Mouse (Mus musculus) intestine, embryonic 15.5 days (tissue): ENCODE measurements around the gene Nmur1. TPM values are rescaled to one million over a fixed set of nuclear protein-coding genes. Genes with fewer than 3 reads are reported as not detected.

ENCODE experiments used
- ATAC-seq: fragments of 200-750 bp; cut with Nextera tagmentation; 2 replicates; pipeline ENCODE4 v1.8.0; 2017; ENCODE audit warnings: moderate TSS enrichment, moderate library complexity
- H3K27ac ChIP-seq: fragments of 300-500 bp; sonication (generic); 2 replicates; pipeline ENCODE4 v1.5.1; 2015; ENCODE audit warnings: mild to moderate bottlenecking, inconsistent platforms
- H3K27me3 ChIP-seq: fragments of 300-500 bp; sonication (generic); replicated peaks from 2 replicates; pipeline ENCODE4 v1.6.1; 2015; ENCODE audit warnings: inconsistent platforms
- H3K36me3 ChIP-seq: fragments of 300-500 bp; sonication (generic); 2 replicates; pipeline ENCODE4 v1.6.1; 2015; ENCODE audit warnings: inconsistent platforms
- H3K4me1 ChIP-seq: fragments of 300-500 bp; sonication (generic); replicated peaks from 2 replicates; pipeline ENCODE4 v1.6.1; 2015; ENCODE audit warnings: inconsistent platforms
- H3K4me2 ChIP-seq: fragments of 300-500 bp; sonication (generic); replicated peaks from 2 replicates; pipeline ENCODE4 v1.6.1; 2015; ENCODE audit warnings: mild to moderate bottlenecking, inconsistent platforms
- H3K4me3 ChIP-seq: fragments of 300-500 bp; sonication (generic); replicated peaks from 2 replicates; pipeline ENCODE4 v1.5.1; 2015; ENCODE audit warnings: inconsistent platforms
- H3K9ac ChIP-seq: fragments of 300-500 bp; sonication (generic); 2 replicates; pipeline ENCODE4 v1.6.1; 2015; ENCODE audit warnings: inconsistent platforms
- H3K9me3 ChIP-seq: fragments of 300-500 bp; sonication (generic); 2 replicates; pipeline ENCODE4 v1.6.1; 2016; ENCODE audit warnings: inconsistent platforms
- WGBS: fragments of 180-500 bp; shearing (Covaris S2); methylation state at CpG from one replicate; pipeline ENCODE4 v1.1.7; 2015; 5-methylcytosine and 5-hydroxymethylcytosine counted together
- polyA plus RNA-seq: library from polyadenylated mRNA; unstranded; fragments of >200 nt; fragmentation: Nextera tagmentation; extraction: Ambion mirVana; gene quantifications from 2 replicates; pipeline ENCODE4 v1.2.1, GENCODE M21; 2015

Gene Nmur1
- polyA plus RNA-seq, 1 experiment from 2014 or later: 0.36 TPM

DNA sequence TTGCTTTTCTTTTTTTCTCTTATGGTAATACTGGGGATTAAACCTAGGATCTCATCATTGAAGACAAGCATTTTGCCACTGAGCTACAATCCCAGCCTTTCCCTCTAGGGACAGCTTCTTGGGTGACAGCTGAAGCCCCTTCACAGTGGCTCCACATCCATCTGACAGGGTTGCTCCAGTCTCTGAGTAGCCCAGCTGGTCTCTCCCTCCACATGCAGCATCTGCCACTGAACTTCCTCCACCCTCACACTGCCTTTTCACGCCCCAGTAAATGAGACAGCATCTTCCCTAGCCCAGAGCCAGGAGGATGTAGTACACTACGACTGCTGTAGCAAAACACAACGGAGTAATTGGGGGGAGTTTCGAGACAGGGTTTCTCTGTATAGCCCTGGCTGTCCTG, 57.9 kb downstream of the Nmur1 start:
- WGBS: 73% methylated on average over 4 of the region's 4 CpGs
- Histone ChIP-seq H3K9me3 (no peaks in the 10 kb centered on the region), H3K4me1 (no peaks in the 10 kb centered on the region), H3K36me3 (no peaks in the 10 kb centered on the region), H3K27me3 (no peaks in the 10 kb centered on the region), H3K4me3 (no peak overlapping the region), H3K4me2 (no peak overlapping the region), H3K9ac (no peak overlapping the region), H3K27ac (no peak overlapping the region)
- ATAC-seq: no peak

DNA sequence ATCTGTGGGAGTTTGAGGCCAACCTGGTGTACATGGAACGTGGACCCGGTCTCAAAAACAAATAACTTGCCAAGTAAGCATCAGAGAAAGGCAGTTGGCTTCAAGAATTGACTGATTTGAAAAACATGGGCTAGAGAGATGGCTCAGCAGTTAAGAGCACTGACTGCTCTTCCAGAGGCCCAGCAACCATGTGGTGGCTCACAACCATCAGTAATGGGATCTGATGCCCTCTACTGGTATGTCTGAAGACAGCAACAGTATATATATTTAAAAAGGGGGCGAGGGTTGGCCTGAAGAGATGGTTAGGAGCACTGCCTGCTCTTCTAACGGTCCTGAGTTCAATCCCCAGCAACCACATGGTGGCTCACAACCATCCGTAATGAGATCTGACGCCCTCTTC, 62.4 kb downstream of the Nmur1 start:
- no peak for ATAC-seq
- no peak overlapping the region for H3K9ac ChIP-seq
- no peaks in the 10 kb centered on the region for H3K9me3 ChIP-seq
- WGBS: 20% methylated on average over 6 of the region's 6 CpGs
- H3K36me3 ChIP-seq: no peaks in the 10 kb centered on the region
- no peak overlapping the region for H3K4me3 ChIP-seq
- H3K4me2 ChIP-seq: no peak overlapping the region
- no peak overlapping the region for H3K27ac ChIP-seq
- H3K4me1 ChIP-seq: 0 out of 2 replicates have a peak, but pooled peaks cover 9% of the 10 kb centered on the region
- no peaks in the 10 kb centered on the region for H3K27me3 ChIP-seq

DNA sequence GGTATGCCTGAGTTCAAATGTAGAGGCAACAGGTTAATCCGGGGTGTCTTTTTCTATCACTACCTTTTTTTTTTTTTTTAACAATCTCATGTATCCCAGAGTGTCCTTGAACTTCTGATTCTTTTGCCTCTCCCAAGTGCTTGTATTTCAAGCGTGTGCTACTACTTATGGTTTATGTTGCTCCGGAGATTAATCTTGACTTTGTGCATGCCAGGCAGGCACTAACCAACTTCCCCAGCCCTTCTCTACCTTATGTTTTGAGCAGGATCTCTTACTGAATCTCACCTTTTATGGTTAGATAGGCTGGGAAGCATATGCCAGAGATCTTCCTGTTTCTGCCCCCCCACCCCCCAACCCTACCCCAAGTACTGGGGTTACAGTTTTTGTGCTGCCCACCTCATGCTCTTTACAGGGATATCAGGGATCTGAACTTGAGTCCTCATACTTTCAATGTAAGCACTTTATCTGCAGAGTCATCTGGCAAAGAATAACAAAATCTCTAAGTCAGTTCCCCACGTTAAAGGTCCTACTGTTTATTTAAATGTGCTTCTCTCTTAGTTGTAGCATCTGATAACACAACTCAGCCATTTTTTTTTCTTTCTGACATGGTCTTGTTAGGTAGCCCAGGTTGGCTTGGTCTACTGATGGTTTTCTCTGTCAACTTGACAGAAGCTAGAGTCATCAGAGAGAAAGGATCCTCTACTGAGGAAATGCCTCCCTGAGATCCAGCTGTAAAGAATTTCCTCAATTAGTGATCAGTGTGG, 64.0 kb downstream of the Nmur1 start:
- ATAC-seq: no peak
- H3K4me1 ChIP-seq: peaks cover 11% of the 10 kb centered on the region
- no peaks in the 10 kb centered on the region for H3K9me3 ChIP-seq
- 74% methylated on average over 4 of the region's 4 CpGs for WGBS
- H3K36me3 ChIP-seq: peaks cover 2% of the 10 kb centered on the region
- no peak overlapping the region for H3K4me2 ChIP-seq
- H3K27me3 ChIP-seq: no peaks in the 10 kb centered on the region
- no peak overlapping the region for H3K9ac ChIP-seq
- H3K27ac ChIP-seq: no peak overlapping the region
- H3K4me3 ChIP-seq: no peak overlapping the region

DNA sequence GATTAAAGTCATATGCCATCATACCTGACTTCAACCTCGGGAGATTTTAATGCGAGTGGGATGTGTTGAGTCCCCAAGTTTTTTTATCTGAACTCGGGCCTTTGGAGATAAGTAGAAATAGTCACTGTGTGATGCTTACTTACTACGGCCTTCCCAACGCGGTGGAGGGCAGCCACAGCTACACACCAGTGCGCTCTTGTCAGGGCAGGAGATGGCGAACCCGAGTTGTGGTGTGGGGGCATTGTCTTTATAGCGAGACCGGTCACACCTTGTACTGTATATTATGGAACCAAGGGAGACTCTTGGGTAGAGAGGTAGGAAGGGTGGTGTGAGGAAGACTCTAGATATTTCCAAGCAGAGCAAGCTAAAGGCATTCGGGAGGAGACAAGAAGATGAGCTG, 65.6 kb downstream of the Nmur1 start:
- no peaks in the 10 kb centered on the region for H3K9me3 ChIP-seq
- H3K4me1 ChIP-seq: peaks cover 16% of the 10 kb centered on the region
- no peak overlapping the region; the same call in 1 of the 2 replicates for H3K27ac ChIP-seq
- H3K4me3 ChIP-seq: peak overlapping the region; percentile 68
- H3K36me3 ChIP-seq: peaks cover 10% of the 10 kb centered on the region
- ATAC-seq: no peak
- H3K9ac ChIP-seq: peak overlapping the region; percentile 90
- H3K4me2 ChIP-seq: peak overlapping the region; percentile 69
- H3K27me3 ChIP-seq: no peaks in the 10 kb centered on the region
- 16% methylated on average over 12 of the region's 12 CpGs for WGBS

DNA sequence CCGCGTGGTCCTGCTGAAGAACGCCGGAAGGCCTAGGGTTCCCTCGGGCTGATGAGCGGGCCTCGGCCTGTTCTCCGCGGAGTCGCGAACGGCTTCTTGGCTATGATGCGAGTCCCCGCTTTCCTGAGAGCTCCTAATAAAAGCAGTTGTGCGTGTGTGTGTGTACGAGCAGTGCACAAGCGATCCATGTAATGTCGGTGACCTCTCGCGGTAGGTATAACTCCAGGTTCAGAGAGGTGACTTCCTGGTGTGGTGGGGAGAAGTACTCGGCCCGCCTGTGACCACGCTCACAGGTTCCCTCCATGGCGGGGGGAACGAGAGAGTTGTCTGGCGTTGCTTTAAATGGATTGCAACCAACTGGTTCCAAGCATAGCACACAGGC, 66.2 kb downstream of the Nmur1 start:
- ATAC-seq: peak; percentile 63
- Histone ChIP-seq H3K9ac (peak overlapping the region; percentile 90), H3K4me3 (peak overlapping the region; percentile 68), H3K4me1 (peaks cover 16% of the 10 kb centered on the region), H3K36me3 (peaks cover 15% of the 10 kb centered on the region), H3K9me3 (no peaks in the 10 kb centered on the region), H3K27me3 (no peaks in the 10 kb centered on the region), H3K4me2 (peak overlapping the region; percentile 69), H3K27ac (peak overlapping the region; percentile 81)
- WGBS: under 1% methylated on average over 26 of the region's 26 CpGs

DNA sequence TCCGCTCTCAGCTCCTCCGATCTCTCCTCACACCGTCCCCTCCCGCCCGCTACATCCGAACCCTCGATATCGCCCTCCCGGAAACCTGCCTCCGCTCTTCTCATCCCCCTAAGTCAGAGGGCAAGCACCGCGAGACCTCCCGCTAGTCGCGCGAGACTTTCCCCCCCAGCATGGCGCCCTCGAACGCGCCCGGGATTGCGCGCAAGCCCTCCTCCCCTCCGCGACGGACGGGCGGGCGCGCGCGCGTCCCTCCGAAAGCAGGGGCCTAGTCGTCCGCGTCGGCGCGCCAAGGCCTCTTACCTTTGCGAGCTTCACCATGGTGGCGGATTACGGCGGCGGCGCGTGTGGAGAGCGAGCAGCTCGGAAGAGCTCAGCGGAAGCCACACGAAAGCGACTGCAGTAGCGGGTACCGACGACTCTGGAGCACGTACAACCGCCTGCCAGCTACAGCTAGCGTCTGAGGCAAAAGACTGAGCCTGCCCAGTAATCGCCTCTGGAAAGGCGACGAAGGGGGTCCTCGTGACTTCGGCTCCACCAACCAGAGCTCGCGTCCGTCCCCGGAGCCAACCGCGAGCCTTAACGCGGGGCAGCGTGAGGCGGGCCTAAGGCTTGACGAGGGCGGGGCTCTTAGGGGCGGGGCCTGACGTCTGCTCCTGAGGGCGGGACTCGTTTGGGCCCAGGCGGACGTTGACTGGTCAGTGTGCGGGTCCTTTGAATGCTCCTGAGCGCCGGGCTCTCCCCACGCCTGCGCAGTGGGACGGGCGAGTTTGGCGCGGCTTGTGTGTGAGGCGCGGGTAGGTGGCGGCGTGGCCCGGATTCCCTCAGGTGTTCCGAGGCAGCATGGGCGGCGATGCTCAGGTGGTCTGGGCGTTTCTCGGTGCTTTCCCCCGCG, 66.9 kb downstream of the Nmur1 start, which contains the start of gene Ncl:
Gene Ncl, minus strand, starts transcription at position 495 of the 892 bp plus-strand sequence.
- H3K27ac ChIP-seq: peak within 1 kb of the TSS; percentile 97
- H3K4me2 ChIP-seq: peak within 1 kb of the TSS; percentile 69
- H3K4me3 ChIP-seq: peak within 1 kb of the TSS; percentile 68
- peaks cover 18% of the 10 kb centered on the region for H3K36me3 ChIP-seq
- peaks cover 16% of the 10 kb centered on the region for H3K4me1 ChIP-seq
- H3K27me3 ChIP-seq: no peaks in the 10 kb centered on the region
- ATAC-seq: peak; percentile 98
- under 1% methylated on average over 102 of the region's 102 CpGs for WGBS
- H3K9ac ChIP-seq: peak within 1 kb of the TSS; percentile 90
- no peaks in the 10 kb centered on the region for H3K9me3 ChIP-seq

DNA sequence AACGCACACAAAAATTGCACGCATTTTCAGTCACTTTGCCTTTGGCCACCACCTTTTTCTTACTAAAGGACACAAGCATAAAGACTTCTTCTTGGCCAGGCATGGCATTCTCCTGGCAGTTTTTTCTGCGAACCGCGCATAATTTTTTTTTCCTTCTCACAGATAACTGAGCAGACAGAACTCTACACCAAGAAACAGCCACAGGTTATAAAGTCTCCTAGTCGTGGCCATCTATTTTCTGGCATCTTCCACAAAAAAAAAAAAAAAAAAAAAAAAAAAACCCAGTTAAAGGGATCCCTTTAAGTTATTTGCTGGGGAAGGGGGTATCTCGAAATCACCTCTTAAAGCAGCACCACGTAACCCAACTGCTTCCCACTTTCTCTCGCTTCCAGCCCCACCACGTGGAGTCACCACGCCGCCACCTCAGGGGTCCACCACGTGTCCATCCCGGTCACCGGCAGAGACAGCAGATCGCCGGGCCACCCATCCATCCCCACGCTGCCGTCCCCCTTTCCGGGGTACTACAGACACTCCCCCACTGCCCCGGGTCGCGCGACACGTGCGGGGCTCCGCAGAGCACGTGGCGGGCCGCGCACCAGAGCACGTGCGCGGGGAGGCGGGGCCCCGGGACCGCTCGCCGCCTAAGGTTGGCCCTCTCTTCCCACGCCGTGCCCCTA, 67.7 kb downstream of the Nmur1 start:
- peak overlapping the region; percentile 68 for H3K4me2 ChIP-seq
- H3K4me1 ChIP-seq: peaks cover 16% of the 10 kb centered on the region
- peak overlapping the region; percentile 97 for H3K27ac ChIP-seq
- under 1% methylated on average over 41 of the region's 41 CpGs for WGBS
- ATAC-seq: no peak; the same call in 1 of the 2 replicates
- no peaks in the 10 kb centered on the region for H3K27me3 ChIP-seq
- no peaks in the 10 kb centered on the region for H3K9me3 ChIP-seq
- H3K36me3 ChIP-seq: peaks cover 18% of the 10 kb centered on the region
- peak overlapping the region; percentile 84 for H3K9ac ChIP-seq
- peak overlapping the region; percentile 68 for H3K4me3 ChIP-seq

DNA sequence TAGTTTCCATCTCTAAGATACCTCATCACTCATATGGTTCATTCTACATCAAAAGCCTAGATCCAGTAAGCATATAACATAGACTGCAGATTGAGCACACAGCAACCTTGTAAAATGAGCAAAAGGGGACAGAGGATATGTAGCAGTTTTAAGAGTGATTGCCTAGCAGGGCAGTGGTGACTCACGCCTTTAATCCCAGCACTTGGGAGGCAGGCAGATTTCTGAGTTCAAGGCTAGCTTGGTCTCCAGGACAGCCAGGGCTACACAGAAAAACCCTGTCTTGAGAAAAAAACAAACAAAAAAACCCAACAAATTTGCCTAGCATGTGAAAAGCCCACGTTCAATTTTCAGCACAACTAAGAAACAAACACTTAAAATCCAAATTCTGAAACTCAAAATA, 71.8 kb downstream of the Nmur1 start:
- Histone ChIP-seq H3K4me1 (peaks cover 7% of the 10 kb centered on the region), H3K9me3 (no peaks in the 10 kb centered on the region), H3K4me3 (no peak overlapping the region), H3K9ac (no peak overlapping the region), H3K27ac (no peak overlapping the region), H3K27me3 (no peaks in the 10 kb centered on the region), H3K36me3 (peaks cover 40% of the 10 kb centered on the region), H3K4me2 (no peak overlapping the region)
- no peak for ATAC-seq
- 82% methylated on average over 2 of the region's 2 CpGs for WGBS

DNA sequence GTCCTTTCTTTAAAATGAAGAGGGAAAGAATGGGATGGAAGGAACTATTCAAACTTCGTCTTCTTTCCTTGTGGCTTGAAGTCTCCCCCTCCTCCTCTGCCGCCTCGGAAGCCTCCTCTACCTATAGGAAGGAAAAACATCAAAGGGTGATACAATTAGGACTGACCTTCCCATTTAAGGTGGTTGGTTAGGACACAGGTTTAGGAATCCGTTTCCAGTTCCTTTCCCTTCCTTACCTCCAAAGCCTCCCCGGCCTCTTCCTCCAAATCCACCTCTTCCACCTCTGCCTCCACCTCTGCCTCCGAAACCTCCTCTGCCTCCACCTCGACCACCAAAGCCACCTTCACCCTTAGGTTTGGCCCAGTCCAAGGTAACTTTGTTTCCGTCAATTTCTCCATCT, 75.5 kb downstream of the Nmur1 start:
- Histone ChIP-seq H3K36me3 (peaks cover 42% of the 10 kb centered on the region), H3K9ac (no peak overlapping the region), H3K4me3 (no peak overlapping the region), H3K4me1 (no peaks in the 10 kb centered on the region), H3K4me2 (no peak overlapping the region), H3K27ac (no peak overlapping the region), H3K9me3 (no peaks in the 10 kb centered on the region), H3K27me3 (no peaks in the 10 kb centered on the region)
- no peak for ATAC-seq
- 88% methylated on average over 8 of the region's 8 CpGs for WGBS

DNA sequence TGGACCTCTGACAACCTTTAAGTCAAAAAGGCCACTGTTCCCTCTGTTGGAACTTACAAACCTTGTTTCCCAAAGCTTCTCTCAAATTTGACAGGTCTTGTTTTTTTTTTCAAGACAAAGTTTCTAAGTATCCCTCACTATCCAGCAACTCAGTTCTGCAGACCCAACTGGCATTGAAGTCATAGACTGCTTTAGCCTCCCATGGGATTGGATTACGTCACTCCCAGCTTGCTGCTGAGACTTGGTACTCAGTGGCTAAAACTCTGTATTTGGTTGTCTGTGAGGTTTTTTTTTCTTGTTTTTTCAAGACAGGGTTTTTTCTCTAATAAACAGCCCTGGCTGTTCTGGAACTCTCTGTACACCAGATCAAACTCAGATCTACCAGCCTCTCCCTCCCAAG, 76.3 kb downstream of the Nmur1 start:
- Histone ChIP-seq H3K27me3 (no peaks in the 10 kb centered on the region), H3K4me2 (no peak overlapping the region), H3K9ac (no peak overlapping the region), H3K27ac (no peak overlapping the region), H3K36me3 (peaks cover 37% of the 10 kb centered on the region), H3K9me3 (no peaks in the 10 kb centered on the region), H3K4me3 (no peak overlapping the region), H3K4me1 (no peaks in the 10 kb centered on the region)
- WGBS: 94% methylated on average over 1 of the region's 1 CpGs
- ATAC-seq: no peak

DNA sequence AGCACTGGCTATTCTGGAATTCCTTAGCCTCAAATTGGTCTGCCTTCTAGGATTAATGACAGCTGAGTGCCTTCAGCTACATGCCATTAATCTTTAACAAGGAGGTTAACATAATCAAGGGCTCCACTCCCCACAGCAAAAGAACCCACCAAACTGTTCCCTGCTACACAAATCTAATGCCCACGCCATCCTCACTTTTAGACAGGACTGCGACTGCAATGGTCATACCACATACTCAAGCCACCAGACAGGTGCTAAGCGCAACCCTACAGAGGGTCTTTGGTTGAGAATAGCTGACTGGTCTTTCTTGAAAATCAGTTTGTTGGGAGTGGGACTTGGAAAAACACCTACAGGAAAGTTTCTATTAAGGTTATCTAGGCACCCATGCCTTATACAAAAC, 76.8 kb downstream of the Nmur1 start:
- Histone ChIP-seq H3K4me1 (no peaks in the 10 kb centered on the region), H3K4me3 (no peak overlapping the region), H3K36me3 (peaks cover 34% of the 10 kb centered on the region), H3K9me3 (no peaks in the 10 kb centered on the region), H3K27ac (no peak overlapping the region), H3K27me3 (no peaks in the 10 kb centered on the region), H3K9ac (no peak overlapping the region), H3K4me2 (no peak overlapping the region)
- no peak for ATAC-seq
- WGBS: 93% methylated on average over 3 of the region's 3 CpGs

DNA sequence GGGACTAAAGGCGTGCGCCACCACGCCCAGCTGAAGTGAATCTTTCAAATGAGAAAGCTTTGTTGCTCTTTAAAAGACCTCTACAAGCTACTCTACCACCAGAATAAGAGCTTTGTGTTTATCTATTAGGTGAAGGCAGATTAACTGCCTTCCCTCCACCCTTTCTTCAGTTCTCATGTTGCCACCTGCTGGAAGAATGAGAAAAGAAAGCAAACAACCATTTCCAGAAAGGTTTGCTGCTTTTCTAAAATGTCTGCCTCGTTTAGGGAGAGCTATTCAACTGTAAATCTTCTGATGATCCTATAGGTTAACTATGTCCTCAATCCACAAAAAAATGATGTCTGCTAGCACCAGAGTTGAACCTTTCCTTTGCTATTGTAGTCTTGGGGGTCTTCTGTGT, 77.2 kb downstream of the Nmur1 start:
- peaks cover 34% of the 10 kb centered on the region for H3K36me3 ChIP-seq
- no peak overlapping the region for H3K4me2 ChIP-seq
- WGBS: 83% methylated on average over 4 of the region's 4 CpGs
- no peak overlapping the region for H3K27ac ChIP-seq
- ATAC-seq: no peak
- no peaks in the 10 kb centered on the region for H3K27me3 ChIP-seq
- no peaks in the 10 kb centered on the region for H3K4me1 ChIP-seq
- H3K9ac ChIP-seq: no peak overlapping the region
- no peaks in the 10 kb centered on the region for H3K9me3 ChIP-seq
- H3K4me3 ChIP-seq: no peak overlapping the region
